Mouse (Mus musculus) induced T-regulatory cell, adult 2 months (primary cell): ENCODE data around the gene Pkn3.

Experiments used
- DNase-seq: peaks from one replicate; pipeline ENCODE4 v3.0.0-alpha.2; 2012; ENCODE audit warnings: low read depth

Pkn3 gene

DNA sequence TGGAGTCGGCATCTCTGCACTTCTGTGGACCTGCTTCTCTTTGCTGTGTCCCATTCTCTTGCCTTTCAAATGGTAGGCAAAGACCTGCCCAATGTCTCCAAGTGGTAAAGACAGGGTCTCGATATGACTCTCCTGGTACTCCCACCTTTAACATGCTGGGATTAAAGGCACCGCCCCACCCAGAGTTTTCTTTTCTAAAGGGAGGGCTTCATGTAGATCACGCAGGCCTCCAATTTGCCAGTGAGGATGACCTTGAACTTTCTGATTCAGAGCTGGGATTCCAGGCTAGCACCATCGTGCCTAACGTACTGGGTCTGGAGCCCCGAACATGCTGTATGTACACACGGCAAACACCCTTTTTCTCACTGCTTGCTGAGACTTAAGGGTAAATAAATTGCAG is 14.2 kb upstream of the Pkn3 start:
- peak; percentile 45 for DNase-seq

DNA sequence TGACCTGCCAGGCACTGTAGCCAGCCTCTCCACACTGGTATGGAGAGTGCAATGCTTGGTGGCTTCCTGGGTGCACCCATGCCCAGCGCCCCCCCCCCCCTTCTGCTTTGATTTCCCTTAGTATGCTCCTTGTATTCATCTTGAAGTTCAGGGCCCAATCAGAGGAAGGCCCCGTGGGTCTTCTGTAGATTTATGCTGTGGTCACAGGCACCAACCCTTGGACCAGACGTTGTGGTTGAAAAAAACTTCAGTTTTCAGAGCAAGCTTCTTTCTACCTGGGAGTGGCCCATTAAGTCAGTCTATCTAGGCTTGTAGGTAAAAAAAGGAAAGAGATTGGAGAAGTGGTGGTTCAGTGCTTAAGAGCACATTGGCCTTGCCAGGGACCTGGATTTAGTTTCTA is 13.7 kb upstream of the Pkn3 start:
- peak; percentile 60 for DNase-seq

DNA sequence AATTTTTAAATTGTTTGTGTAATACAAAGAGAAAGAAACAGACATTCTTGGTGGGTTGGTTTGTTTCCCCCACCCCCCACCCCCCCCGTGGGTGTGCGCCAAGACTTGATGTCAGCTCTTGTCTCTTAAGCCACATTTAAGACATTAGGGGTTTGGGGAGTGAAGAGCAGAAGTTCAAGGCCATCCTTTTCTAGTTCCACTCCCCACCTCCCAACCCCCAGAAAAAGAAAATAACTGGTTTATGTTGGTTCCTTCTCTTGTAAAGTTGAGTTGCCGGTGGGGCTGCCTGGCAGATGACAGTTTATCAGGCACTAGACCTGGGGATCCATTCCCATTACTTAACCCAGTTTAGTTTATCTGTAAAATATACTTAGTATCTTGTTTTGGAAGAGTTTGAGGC is 13.2 kb upstream of the Pkn3 start:
- peak; percentile 38 for DNase-seq

DNA sequence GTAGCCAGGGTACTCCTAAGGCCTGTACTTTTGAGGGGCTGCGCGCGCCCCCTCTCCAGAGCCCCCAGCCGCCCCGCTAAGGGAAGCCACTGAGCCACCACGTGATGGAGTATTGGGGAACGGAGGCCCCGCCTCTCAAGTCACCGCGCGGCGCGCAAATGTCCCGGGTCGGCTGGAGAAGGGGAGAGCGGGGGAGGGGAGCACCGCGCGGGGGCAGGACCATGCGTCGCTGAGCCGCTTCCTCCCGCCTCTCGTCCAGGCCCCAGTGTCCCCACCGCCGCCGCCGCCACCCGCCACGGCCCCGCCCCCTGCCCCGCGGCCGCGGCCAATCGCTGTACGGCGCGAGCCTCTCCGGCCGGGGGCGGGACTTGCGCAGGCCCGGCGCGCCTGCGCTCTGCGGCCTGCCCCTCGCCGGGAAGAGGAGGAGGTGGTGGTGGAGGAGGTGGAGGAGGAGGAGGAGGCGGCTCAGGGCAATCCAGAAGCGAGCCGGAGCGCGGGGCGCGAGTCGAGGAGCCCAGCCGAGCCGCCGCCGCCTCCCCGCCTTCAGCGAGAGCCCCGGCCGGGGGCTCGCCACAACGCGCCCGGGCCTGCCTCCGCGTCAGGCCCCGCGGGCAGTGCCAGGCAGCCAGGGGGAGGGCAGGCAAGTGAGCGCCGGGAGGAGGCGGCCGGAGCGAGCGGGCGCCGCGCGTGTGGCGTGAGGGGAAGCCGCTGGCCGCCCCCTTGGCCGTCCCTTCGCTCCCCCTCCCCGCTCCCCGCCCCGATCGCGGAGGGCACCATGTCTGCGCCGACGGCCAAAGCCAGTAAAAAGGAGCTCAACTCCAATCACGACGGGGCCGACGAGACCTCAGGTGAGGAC is 11.2 kb upstream of the Pkn3 start:
- DNase-seq: peak; percentile 94

DNA sequence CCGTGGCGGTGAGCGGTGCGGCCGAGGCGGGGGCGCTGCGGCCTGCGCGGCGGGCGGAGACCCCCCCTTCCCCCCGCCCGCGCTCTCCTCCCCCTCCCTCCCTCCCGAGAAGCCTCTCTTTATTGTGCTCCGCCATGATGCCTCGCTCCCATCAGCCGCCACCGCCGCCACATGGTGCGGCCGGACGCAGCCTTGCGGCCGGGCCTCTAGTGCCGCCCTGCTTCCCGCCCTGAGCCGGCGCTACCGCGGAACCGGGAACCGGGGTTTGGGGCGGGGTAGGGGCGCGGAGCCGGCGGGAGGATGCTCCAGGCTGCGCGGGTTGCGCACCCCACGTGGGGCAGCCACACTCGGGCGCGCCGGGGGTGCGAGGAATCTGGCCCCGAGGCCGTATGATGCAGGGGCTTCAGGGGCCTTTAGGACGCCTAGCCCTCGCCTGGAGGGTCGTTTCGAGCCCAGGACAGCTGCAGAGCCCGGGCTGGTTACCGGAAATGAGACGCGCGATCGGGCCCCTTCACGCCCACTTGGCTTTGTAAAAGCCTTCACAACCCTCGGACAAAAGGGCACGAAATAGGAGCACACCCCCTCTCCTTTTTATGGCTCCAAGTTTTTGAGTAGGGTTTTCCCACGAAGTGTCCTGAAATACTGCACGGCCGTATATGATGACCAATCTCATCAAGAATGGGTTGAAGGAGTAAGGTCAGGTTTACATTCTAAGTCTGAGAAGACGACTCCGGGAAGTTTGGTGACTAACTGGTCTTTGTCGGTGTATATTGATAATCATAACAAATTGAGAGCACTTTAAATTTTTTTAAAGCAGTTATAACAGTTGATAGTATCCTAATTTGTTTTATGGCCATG is 10.2 kb upstream of the Pkn3 start:
- DNase-seq: peak; percentile 77

DNA sequence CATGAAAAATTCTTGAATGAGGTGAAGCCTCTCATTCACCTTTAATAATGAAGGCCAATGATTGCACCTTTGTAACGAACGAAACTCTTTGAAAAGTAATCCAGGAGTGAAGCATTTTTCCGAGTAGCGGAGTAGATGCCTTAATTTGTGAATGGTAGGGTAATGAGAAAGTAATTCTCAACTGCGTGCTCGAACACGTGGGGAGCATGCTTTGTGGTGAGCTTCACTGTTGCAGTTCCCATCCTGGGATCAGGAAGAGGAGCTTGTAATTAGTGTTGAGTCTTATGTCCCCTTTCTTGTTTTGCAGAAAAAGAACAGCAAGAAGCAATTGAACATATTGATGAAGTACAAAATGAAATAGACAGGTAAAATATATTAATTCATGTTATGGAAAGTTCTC is 9.5 kb upstream of the Pkn3 start:
- DNase-seq: no peak

DNA sequence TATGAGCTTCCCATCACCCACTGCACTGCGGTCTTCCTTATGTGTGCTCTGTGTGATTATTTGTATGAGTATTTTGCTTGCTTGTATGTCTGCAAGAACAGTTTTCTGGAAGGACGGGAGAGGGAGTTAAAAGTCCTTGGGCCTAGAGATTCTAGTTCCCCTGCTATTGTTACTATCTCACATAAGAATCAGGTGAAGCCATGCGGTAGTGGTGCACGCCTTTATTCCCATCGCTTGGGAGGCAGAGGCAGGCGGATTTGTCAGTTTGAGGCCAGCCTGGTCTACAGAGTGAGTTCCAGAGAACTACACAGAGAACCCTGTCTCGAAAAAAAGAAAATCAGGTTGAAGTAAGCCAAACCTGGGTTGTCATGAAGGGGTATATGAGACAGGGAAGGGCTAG is 4.6 kb upstream of the Pkn3 start:
- no peak for DNase-seq

DNA sequence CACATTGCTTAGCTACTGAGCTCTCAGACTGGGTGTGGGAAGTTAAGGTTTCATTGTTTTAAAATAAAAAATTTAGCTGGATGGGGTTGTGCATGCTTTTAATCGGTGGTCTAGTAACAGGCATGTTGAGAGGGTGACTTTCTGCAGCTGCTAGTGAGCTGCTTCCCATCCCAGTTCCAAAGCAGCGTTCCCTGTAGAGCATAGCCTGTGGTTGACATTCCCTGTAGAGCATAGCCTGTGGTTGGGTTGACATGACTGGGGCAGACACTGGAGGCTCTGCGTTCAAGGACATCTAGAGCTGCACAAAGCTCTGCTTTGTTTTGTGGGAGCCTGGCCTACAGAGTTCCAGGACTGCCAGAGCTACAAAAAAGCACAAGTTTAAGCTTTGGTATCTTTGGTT is 4.2 kb upstream of the Pkn3 start:
- no peak for DNase-seq

DNA sequence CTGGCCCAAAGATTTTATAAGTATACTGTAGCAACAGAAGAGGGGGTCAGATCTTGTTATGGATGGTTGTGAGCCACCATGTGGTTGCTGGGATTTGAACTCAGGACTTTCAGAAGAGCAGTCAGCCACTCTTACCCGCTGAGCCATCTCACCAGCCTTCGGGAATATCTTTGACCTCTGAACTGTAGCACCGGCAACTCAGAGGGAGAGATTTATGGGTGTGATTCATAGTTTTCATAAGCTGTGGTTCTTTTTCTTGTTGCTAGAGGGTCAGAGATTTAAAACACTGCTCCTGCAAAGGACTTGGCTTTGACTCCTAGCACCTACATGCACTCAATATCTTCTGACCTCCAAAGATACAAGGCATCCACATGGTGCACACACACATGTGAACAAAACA is 1.9 kb upstream of the Pkn3 start:
- no peak for DNase-seq

DNA sequence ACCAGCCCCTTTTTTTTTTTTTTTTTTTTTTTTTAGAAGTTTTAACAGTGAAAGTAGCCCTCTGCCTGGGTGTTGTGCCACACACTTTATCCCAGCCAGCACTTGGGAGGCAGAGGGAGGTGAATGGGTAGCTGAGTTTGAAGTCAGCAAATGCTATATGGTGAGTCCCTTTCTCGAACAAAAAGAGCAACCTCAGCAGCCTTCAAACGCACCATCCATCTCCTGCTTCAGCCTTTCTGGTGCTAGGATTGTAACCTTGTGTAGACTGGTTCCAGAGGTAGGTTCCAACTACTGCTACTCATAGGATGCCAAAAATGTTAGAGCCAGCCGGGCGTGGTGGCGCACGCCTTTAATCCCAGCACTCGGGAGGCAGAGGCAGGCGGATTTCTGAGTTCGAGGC is 1.0 kb upstream of the Pkn3 start:
- DNase-seq: peak; percentile 29

DNA sequence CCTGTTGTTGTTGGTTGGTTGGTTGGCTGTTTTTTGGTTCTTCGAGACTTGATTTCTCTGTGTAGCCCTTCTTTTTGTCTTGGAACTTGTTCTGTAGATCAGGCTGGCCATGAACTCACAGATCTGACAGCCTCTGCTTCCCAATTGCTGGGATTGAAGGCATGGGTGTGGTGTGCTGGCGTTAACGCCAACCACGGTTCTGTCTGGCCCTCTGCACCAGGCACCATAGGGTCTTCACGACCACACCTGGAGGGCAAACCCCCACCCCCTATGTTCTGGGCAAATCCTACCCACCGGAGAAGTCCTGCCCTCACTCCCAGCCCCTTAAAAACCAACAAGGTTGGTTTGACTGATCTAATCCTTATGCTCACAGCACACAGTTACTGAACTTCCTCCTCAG is 525 bp upstream of the Pkn3 start:
- DNase-seq: no peak

DNA sequence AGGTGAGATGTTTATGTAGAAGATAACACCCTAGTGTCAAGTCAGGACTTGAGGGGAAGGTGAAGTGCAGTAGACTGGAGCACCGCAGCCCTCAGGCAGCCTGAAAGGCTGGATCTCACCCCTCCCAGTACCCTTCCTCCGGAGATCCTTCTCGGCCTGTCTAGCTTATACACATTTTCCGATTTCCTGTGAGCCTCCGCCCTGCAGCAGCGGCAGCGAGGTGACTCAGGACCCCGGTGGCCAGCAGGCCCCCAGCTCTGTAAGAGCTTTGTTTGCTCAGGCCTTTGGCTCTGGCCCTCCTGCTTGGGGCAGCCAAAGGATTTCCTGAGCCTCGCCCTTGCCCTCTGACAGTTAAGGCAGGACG is 847 bp downstream of the Pkn3 start:
- no peak for DNase-seq

DNA sequence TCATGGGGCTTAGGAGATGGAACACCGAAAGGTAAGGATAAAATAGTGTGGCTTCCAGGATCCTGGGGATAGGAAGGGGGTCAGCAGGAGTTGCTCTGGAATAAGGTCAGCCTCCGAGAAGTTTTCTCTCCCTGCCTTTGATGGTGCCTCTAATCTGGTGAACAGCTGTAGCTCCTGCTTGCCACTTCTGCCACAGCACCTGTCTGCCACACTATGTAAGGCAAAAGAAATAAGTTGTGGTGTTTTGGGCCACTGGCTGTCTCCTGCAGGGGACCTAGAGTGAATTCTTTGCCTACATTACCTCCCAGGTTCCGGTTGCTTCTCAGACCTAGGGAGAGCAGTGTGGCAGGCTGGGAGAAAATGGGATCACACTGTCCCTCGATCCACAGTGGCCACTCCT is 1.3 kb downstream of the Pkn3 start:
- DNase-seq: no peak

DNA sequence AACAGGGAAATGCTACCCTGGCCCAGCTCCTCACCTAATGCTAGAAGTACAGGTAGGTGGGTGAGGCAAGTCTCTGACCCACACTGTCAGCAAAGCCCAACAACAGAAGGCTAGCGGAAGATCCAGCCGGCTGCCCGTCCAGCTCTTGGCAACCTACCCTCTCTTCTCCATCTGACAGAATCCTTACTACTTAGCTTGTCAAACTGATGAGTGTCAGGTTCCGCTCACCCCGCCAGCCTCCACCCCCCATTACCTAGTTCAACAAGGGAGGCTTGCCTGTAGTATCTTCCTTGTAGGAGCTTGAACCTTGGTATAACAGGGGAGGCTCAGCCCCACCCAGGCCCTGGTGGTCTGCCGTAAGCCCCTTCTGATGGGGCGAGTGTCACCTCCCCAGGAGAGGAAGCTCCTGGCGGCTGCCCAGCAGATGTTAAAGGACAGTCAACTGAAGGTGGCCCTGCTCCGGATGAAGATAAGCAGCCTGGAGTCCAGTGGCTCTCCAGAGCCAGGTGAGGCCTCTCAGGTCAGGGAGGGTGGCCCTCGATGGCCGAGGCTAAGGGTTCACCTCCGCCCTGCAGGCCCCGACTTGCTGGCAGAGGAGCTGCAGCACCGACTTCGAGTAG is 2.8 kb downstream of the Pkn3 start:
- DNase-seq: no peak

DNA sequence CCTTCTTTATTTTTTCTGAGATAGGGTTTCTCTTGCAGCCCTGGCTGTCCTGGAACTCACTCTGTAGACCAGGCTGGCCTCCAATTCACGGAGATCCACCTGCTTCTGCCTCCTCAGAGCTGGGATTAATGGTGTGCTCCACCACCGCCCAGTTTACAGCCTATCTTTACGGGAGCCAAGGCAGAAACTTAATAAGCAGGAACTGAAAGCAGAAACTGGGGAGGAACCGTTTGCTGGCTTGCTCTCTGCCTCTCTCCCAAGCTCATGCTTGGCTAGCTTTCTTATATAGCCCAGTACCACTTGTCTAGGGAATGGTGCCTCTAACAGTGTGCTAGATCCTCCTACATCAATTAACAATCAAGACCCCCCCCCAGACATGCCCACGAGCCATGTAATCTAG is 6.6 kb downstream of the Pkn3 start:
- DNase-seq: no peak

DNA sequence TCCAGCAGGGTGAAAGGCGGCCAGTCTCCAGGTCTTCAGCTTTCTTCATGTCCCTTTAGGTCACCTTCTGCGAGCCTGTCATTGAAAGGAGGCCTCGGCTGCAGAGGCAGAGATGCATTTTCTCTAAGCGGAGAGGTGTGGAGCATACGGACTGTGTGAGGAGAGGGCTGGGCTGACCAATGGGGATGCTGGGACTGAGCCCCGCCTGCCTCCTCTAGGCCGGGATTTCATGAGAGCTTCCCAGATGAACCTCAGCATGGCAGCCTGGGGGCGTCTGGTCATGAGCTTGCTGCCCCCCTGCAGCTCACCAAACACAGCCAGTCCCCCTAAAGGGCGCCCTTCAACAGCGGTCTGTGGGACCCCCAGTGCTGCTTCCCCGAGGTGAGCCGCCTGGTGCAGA is 7.1 kb downstream of the Pkn3 start:
- DNase-seq: no peak

DNA sequence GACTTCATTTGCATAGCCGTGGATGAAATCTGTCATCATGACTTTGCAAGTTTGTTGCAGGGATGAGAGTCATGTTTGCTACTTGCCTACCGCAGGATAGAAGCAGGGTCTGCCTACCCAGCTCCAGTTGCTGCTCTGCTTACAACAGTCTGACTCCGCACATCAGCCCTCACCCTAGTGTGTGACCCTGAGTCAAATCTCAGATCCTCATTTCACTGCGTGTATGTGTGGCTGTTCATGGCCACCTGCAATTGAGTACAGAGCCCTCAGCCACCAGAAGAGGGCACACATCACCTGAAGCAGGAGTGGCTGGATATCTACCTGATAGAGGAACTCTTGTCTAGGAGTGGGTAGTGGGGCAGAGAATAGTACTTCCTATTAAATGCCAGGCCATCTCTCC is 9.8 kb downstream of the Pkn3 start:
- DNase-seq: no peak

DNA sequence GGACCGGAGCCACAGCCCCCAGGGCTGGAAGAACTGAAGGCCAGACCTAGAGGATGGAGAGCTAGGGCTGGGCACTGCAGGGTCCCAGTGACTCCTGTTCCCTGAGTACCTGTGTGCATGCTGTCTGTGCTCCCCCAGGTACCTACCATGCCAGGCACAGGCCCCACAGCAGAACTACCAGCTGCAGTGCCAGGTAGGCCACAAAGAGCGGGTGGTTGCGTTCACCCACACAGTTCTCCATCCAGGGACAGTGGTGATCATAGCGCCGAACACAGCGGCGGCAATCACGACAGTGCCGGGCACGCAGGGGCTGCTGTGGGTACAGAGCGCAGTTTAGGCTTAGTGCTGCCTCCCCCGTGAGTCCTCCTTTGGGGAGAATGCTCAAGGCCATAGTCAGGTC is 14.0 kb downstream of the Pkn3 start:
- DNase-seq: no peak

DNA sequence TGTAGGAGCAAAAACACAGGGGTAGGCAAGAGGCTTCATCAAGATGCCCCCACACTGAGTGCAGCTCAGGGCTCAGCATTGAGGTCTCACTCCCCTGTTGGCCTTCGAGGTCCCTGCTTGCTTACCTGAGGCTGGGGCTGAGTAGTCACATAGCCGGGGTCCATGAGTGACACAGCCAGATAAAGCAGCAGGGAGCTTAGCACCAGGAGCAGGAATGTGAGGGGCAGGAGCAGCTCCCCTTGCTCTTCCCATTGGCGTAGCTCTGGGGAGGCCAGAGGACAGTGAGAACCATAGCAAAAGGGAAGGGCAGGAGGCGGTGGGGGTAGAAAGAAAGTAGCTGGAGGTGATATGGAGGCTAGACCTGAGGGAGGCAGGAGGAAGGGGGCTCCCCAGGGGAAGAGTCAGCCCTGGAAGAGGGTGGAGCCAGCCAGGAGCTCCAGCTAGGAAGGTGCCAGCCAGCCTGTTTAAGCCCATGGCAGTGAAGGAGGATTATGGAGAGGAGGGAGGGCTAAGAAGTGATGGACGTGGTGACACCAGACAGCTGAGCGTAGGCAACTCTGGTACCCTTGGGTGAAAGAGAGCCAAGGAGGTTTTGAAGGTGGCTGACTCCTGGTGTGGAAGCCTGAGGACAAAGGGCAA is 14.9 kb downstream of the Pkn3 start:
- DNase-seq: peak; percentile 18

DNA sequence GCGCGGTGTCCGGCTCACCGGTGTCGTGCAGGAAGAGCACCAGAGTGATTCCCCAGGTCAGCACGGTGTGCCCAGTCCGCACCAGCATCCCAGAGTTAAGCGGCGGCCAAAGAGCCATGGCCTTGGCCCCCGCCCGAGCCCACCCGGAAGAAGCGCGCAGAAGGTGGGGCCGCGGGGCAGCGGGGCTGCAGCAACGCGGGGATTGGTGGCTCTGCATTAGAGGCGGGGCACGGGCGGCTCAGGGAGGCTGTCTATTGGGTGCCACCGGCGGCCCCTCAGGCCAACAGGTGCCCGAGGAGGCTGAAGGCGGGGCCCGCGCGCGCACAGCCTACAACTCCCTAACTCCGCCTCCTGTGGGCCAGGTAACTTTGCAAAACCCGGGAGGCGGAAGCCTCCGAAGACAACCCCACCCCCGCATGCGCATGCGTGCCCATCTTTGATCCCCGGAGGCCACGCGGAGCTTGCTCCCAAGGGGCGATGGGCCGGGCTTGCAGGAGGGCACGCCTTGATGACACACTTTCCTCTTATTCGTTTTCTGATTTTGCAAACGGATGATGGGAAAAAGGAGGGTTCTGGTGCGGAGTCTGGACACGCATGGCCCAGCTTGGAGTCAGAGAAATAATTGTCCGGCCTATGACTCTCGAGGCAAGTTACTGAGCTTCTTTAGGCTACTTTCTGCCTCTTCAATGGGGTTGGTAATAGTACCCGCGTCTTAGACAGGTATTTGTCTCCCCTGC is 16.2 kb downstream of the Pkn3 start, which contains the start of gene Zdhhc12:
TSS of gene Zdhhc12 (minus strand) at position 178 of the 737 bp plus-strand sequence.
- peak; percentile 99 for DNase-seq

DNA sequence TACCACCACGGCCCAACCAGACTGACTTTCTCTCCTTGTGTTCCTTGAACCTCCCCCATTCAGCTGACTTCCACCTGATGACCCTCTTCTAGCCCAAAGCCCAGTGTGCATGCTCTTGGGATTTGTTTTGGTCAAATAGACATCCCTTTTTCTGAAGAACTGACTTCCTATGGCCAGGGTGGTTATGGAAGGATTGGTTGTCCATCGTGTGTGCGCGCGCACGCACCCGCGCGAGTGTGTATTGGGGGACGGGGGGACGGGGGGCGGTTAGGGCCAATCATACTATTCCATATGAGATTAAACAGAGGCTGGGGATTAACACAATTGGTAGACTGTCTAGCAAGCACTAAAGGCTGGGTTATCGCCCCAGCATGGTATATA is 16.7 kb downstream of the Pkn3 start:
- no peak for DNase-seq
